Mouse (Mus musculus): ENCODE results near the gene Ccl12. TPM values are rescaled to one million over a fixed set of nuclear protein-coding genes. Genes with fewer than 3 reads are reported as not detected.

The Ccl12 gene
- 6.2 TPM in 1 of 2 replicates, not detected in the other for polyA plus RNA-seq (2014; fragmentation: Nextera tagmentation; extraction: Ambion mirVana)

DNA sequence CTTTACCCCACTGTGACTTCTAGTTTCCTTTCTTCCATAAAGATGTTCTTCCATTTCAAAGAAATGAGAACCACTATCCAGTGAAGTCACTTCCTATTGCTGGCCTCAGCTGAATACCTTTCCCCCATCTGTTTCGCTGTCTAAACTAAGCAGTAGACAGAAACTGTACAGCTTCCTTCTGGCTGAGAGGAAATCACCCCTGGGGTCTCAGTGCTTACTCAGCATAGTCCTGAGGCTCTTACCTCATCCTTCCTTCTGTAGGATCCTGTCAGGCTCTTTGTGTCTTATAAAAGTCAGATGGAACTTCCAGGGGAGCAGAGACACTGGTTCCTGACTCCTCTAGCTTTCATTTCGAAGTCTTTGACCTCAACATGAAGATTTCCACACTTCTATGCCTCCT is at the start of gene Ccl12:
TSS of gene Ccl12 (plus strand) at position 317 of the 400 bp plus-strand sequence.
- no peaks in the 10 kb centered on the region; the same call in 1 of the 2 replicates for H3K9me3 ChIP-seq (ENCODE audit: control insufficient read depth, low read length)
- H3K9ac ChIP-seq (replicated peaks; ENCODE audit: low read length), result no peak within 1 kb of the TSS
- WGBS, result 70% methylated on average over 2 of the region's 2 CpGs
- DNase-seq (no peak), ATAC-seq (ENCODE audit: low FRiP score, low TSS enrichment) (no peak)
- H3K4me3 ChIP-seq (replicated peaks; ENCODE audit: low read depth, low read length), result no peak within 1 kb of the TSS
- no peaks in the 10 kb centered on the region for H3K36me3 ChIP-seq (ENCODE audit: control insufficient read depth, insufficient read depth, low read length)
- no peak within 1 kb of the TSS for H3K4me2 ChIP-seq (ENCODE audit: low read length)
- no peak within 1 kb of the TSS for H3K27ac ChIP-seq (replicated peaks; ENCODE audit: low read depth, low read length)
- H3K27me3 ChIP-seq (ENCODE audit: control insufficient read depth, insufficient read depth, low read length), result no peaks in the 10 kb centered on the region
- no peaks in the 10 kb centered on the region for H3K4me1 ChIP-seq (ENCODE audit: control insufficient read depth, insufficient read depth, low read length)

DNA sequence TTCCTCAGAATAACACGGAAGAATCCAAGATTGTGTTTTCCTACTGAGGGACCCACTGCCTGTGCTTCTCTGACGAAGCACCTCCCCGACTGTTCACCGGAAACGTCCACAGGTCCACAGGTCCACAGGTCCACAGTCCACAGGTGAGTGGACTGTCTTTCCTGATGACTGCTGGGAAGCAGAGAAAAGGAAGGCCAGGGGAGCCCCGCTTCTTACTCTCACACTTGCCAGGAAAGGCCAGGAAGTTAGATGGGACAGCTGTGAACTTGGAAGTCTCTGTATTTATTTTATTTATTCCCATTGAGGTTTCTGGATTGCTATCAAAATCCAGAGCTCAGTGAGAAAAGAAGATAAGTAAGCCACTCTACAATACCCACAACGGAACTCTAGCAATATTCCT is 47.8 kb upstream of the Ccl12 start:
- Histone ChIP-seq H3K4me2 (ENCODE audit: low read length) (no peak overlapping the region), H3K4me1 (ENCODE audit: control insufficient read depth, insufficient read depth, low read length) (no peaks in the 10 kb centered on the region), H3K9me3 (ENCODE audit: control insufficient read depth, low read length) (no peaks in the 10 kb centered on the region), H3K9ac (replicated peaks; ENCODE audit: low read length) (no peak overlapping the region), H3K27ac (replicated peaks; ENCODE audit: low read depth, low read length) (no peak overlapping the region), H3K36me3 (ENCODE audit: control insufficient read depth, insufficient read depth, low read length) (no peaks in the 10 kb centered on the region), H3K4me3 (replicated peaks; ENCODE audit: low read depth, low read length) (no peak overlapping the region), H3K27me3 (ENCODE audit: control insufficient read depth, insufficient read depth, low read length) (no peaks in the 10 kb centered on the region)
- ATAC-seq (ENCODE audit: low FRiP score, low TSS enrichment), result no peak
- 92% methylated on average over 7 of the region's 7 CpGs for WGBS
- DNase-seq, result no peak

DNA sequence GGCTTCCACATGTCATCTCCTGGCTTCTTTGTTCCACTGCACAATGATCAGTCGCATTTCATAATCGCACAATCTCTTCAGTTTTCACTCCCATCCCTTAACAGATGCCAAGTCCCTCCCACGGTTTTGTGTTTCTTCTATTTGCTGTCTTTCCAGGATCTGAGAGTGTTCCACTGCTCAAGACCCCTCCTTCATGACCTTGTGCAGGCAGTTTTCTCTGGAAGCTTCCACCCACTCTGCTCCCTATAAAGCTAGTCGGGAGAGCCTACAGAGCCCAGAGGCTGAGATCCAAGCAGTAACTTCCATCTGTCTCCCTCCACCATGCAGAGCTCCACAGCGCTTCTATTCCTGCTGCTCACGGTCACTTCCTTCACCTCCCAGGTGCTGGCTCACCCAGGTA is 44.0 kb upstream of the Ccl12 start, which contains the start of gene Ccl11:
TSS of gene Ccl11 (plus strand) at position 178 of the 400 bp plus-strand sequence.
- H3K9me3 ChIP-seq (ENCODE audit: control insufficient read depth, low read length), result no peaks in the 10 kb centered on the region
- no peaks in the 10 kb centered on the region for H3K36me3 ChIP-seq (ENCODE audit: control insufficient read depth, insufficient read depth, low read length)
- H3K27me3 ChIP-seq (ENCODE audit: control insufficient read depth, insufficient read depth, low read length), result no peaks in the 10 kb centered on the region
- H3K9ac ChIP-seq (replicated peaks; ENCODE audit: low read length), result no peak within 1 kb of the TSS
- DNase-seq, result no peak
- ATAC-seq (ENCODE audit: low FRiP score, low TSS enrichment), result no peak
- H3K4me2 ChIP-seq (ENCODE audit: low read length), result no peak within 1 kb of the TSS
- H3K4me3 ChIP-seq (replicated peaks; ENCODE audit: low read depth, low read length), result no peak within 1 kb of the TSS
- H3K27ac ChIP-seq (replicated peaks; ENCODE audit: low read depth, low read length), result no peak within 1 kb of the TSS
- no peaks in the 10 kb centered on the region for H3K4me1 ChIP-seq (ENCODE audit: control insufficient read depth, insufficient read depth, low read length)
- WGBS, result 83% methylated on average over 6 of the region's 6 CpGs

DNA sequence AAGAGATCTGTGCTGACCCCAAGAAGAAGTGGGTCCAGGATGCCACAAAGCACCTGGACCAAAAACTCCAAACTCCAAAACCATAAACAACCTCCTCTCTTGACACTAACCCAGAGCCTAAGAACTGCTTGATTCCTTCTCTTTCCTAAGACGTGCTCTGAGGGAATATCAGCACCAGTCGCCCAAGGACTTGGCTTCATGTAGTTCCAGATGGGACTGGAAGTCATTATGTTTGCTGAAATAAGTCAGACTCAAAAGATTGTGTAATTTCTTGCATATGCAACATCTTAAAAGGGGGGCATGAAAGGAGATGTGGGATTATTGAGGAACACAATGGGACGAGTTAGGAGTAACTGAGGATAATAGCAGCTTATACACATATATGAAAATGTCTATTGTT is 39.4 kb upstream of the Ccl12 start:
- DNase-seq, result no peak
- 81% methylated on average over 3 of the region's 3 CpGs for WGBS
- H3K4me2 ChIP-seq (ENCODE audit: low read length), result no peak overlapping the region
- H3K4me1 ChIP-seq (ENCODE audit: control insufficient read depth, insufficient read depth, low read length), result no peaks in the 10 kb centered on the region
- no peaks in the 10 kb centered on the region for H3K27me3 ChIP-seq (ENCODE audit: control insufficient read depth, insufficient read depth, low read length)
- H3K4me3 ChIP-seq (replicated peaks; ENCODE audit: low read depth, low read length), result no peak overlapping the region
- ATAC-seq (ENCODE audit: low FRiP score, low TSS enrichment), result no peak
- H3K36me3 ChIP-seq (ENCODE audit: control insufficient read depth, insufficient read depth, low read length), result no peaks in the 10 kb centered on the region
- H3K9ac ChIP-seq (replicated peaks; ENCODE audit: low read length), result no peak overlapping the region
- H3K9me3 ChIP-seq (ENCODE audit: control insufficient read depth, low read length), result no peaks in the 10 kb centered on the region
- H3K27ac ChIP-seq (replicated peaks; ENCODE audit: low read depth, low read length), result no peak overlapping the region

DNA sequence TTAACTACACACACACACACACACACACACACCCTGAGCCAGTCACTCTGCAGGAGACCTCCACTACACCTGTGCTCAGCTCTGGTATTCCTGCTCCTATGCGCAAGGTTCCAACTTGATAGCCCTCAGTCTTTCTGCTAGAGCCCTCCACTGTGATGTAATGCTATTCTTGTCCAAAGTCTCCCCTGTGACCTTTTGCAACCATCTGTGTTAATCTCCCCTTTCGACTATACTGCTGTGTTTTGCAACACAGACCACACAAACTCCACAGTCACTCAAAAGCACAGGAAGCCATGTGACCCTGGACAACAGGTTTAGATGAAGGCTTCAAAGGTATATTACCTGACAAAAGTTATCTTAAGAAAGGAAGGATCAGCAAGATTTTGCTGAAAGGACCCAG is 38.2 kb upstream of the Ccl12 start:
- Histone ChIP-seq H3K9ac (replicated peaks; ENCODE audit: low read length) (no peak overlapping the region), H3K9me3 (ENCODE audit: control insufficient read depth, low read length) (no peaks in the 10 kb centered on the region)

DNA sequence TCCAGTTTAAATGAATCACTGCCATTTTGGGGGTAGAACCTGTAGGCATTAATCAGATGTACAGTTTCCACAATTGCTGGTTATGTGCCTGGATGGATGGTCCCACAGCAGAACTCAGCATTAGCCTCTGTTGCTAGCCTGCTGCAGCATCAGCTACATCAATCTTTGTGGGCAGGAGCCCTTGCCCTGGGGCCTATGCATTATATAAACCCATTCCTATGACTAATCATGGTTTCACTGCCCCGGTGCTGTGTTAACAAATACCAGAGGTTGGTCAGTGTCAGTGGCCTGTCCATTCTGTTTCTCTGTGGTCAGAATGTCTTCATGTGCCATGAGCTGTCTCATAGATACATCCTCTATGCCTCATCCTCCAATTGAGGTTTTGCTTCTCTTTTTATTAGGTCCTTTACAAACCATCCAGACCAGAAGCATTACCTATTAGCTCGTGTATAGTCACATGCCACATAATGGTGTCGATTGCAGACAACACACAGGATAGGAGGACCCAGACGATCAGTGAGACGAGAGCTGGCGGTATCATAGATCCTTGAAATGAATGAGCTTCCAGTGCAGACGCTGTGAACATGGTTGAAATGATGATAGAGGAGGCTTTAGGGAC is 34.6 kb upstream of the Ccl12 start:
- Histone ChIP-seq H3K27ac (replicated peaks; ENCODE audit: low read depth, low read length) (no peak overlapping the region), H3K27me3 (ENCODE audit: control insufficient read depth, insufficient read depth, low read length) (no peaks in the 10 kb centered on the region), H3K9ac (replicated peaks; ENCODE audit: low read length) (no peak overlapping the region), H3K4me1 (ENCODE audit: control insufficient read depth, insufficient read depth, low read length) (no peaks in the 10 kb centered on the region), H3K4me3 (replicated peaks; ENCODE audit: low read depth, low read length) (no peak overlapping the region), H3K9me3 (ENCODE audit: control insufficient read depth, low read length) (no peaks in the 10 kb centered on the region), H3K36me3 (ENCODE audit: control insufficient read depth, insufficient read depth, low read length) (no peaks in the 10 kb centered on the region), H3K4me2 (ENCODE audit: low read length) (no peak overlapping the region)
- 85% methylated on average over 7 of the region's 7 CpGs for WGBS
- ATAC-seq (ENCODE audit: low FRiP score, low TSS enrichment), result no peak
- DNase-seq, result no peak

More for the DNA sequence above, 38.2 kb upstream of the Ccl12 start:
- no peaks in the 10 kb centered on the region for H3K4me1 ChIP-seq (ENCODE audit: control insufficient read depth, insufficient read depth, low read length)
- no peak overlapping the region for H3K4me2 ChIP-seq (ENCODE audit: low read length)
- no peaks in the 10 kb centered on the region for H3K36me3 ChIP-seq (ENCODE audit: control insufficient read depth, insufficient read depth, low read length)
- H3K27me3 ChIP-seq (ENCODE audit: control insufficient read depth, insufficient read depth, low read length), result no peaks in the 10 kb centered on the region
- ATAC-seq (ENCODE audit: low FRiP score, low TSS enrichment) (no peak), DNase-seq (no peak)
- H3K27ac ChIP-seq (replicated peaks; ENCODE audit: low read depth, low read length), result no peak overlapping the region
- 83% methylated on average over 2 of the region's 2 CpGs for WGBS
- no peak overlapping the region for H3K4me3 ChIP-seq (replicated peaks; ENCODE audit: low read depth, low read length)

DNA sequence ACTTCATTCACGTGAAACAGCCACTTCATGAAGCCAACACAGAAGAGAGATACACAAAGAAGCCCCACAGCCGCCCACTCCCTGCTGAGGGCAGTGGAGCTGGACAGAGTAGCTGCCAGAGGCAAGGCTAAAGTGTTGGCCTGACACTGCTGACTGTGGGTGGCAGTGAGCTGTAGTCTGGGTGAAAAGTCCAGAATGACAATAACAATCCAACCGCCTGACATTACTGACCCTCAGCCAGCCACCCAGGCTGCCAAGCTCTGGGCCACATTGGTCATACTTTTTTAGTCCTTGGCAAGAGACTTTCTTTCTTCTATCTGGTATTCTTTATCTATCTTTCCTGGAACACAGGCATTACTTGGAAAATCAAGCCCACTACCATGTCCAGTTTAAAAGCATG is 30.6 kb upstream of the Ccl12 start:
- Histone ChIP-seq H3K4me3 (replicated peaks; ENCODE audit: low read depth, low read length) (no peak overlapping the region), H3K9ac (replicated peaks; ENCODE audit: low read length) (no peak overlapping the region), H3K4me1 (ENCODE audit: control insufficient read depth, insufficient read depth, low read length) (no peaks in the 10 kb centered on the region), H3K9me3 (ENCODE audit: control insufficient read depth, low read length) (no peaks in the 10 kb centered on the region), H3K27ac (replicated peaks; ENCODE audit: low read depth, low read length) (no peak overlapping the region), H3K27me3 (ENCODE audit: control insufficient read depth, insufficient read depth, low read length) (no peaks in the 10 kb centered on the region), H3K36me3 (ENCODE audit: control insufficient read depth, insufficient read depth, low read length) (no peaks in the 10 kb centered on the region), H3K4me2 (ENCODE audit: low read length) (no peak overlapping the region)
- no peak for DNase-seq
- 82% methylated on average over 3 of the region's 3 CpGs for WGBS
- no peak for ATAC-seq (ENCODE audit: low FRiP score, low TSS enrichment)

DNA sequence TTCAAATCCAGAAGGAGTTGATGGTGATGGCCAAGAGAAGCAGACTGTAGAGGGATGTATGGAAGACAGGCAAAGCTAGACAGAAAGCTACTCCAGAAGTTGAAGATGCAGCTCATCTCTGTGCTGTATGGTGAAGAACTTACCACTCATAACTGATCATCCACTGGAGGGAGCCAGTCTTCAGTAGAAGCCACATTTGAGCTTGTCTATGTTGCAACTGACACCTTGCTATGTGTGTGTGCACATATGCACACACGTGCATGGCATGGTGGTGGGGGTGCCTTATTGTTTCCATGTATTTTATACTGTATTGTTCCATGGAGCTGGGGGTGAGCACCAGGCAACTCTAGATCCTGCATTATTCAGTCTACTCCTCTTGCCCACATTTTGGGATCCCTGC is 29.3 kb upstream of the Ccl12 start:
- Histone ChIP-seq H3K9me3 (ENCODE audit: control insufficient read depth, low read length) (no peaks in the 10 kb centered on the region), H3K4me3 (replicated peaks; ENCODE audit: low read depth, low read length) (no peak overlapping the region), H3K27ac (replicated peaks; ENCODE audit: low read depth, low read length) (no peak overlapping the region), H3K36me3 (ENCODE audit: control insufficient read depth, insufficient read depth, low read length) (no peaks in the 10 kb centered on the region), H3K27me3 (ENCODE audit: control insufficient read depth, insufficient read depth, low read length) (no peaks in the 10 kb centered on the region), H3K9ac (replicated peaks; ENCODE audit: low read length) (no peak overlapping the region), H3K4me2 (ENCODE audit: low read length) (no peak overlapping the region), H3K4me1 (ENCODE audit: control insufficient read depth, insufficient read depth, low read length) (no peaks in the 10 kb centered on the region)
- DNase-seq (no peak), ATAC-seq (ENCODE audit: low FRiP score, low TSS enrichment) (no peak)
- 76% methylated on average over 1 of the region's 1 CpGs for WGBS

DNA sequence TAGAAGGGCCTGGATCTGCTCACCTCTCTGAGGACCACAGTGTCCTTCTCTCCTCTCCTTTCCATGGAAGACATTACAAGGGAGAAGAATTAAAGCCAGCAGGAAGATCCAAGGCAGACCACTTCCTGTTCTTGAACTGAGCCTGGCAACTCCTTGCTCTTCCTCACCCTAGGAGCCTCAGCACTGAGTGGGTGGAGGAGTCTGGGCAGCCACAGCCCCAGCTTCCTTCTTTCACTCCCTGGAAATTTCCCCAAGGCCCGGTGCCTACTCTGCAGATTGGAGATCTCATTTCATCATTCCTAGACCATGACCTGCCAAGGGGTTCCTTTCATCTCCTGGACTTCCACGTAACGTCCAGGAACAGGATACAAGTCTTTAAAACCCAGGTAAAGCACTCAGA is 28.7 kb upstream of the Ccl12 start:
- no peak for DNase-seq

More for the DNA sequence above, 28.7 kb upstream of the Ccl12 start:
- no peaks in the 10 kb centered on the region for H3K27me3 ChIP-seq (ENCODE audit: control insufficient read depth, insufficient read depth, low read length)
- H3K4me3 ChIP-seq (replicated peaks; ENCODE audit: low read depth, low read length), result no peak overlapping the region
- no peaks in the 10 kb centered on the region for H3K36me3 ChIP-seq (ENCODE audit: control insufficient read depth, insufficient read depth, low read length)
- no peak overlapping the region for H3K27ac ChIP-seq (replicated peaks; ENCODE audit: low read depth, low read length)
- H3K9ac ChIP-seq (replicated peaks; ENCODE audit: low read length), result no peak overlapping the region
- no peaks in the 10 kb centered on the region for H3K9me3 ChIP-seq (ENCODE audit: control insufficient read depth, low read length)
- WGBS, result 78% methylated on average over 3 of the region's 3 CpGs
- H3K4me2 ChIP-seq (ENCODE audit: low read length), result no peak overlapping the region
- ATAC-seq (ENCODE audit: low FRiP score, low TSS enrichment), result no peak
- H3K4me1 ChIP-seq (ENCODE audit: control insufficient read depth, insufficient read depth, low read length), result no peaks in the 10 kb centered on the region

Data from midbrain, embryonic 14.5 days (tissue).